Mouse (Mus musculus): Measurements from ENCODE around the gene Ppp6r2.

The Ppp6r2 gene

GRCm38 (mm10) chr15:89210915-89211715 is at the start of gene Ppp6r2:
Gene Ppp6r2 (plus strand): TSS chr15:89211553.
- in situ Hi-C loops (cut with MboI; ENCODE audit: low pct_unique_long_range_greater_than_20kb in 1 of 2, low sequenced_read_pairs in 2 of 2, unreplicated experiment in 1 of 2), result no loop called here

GRCm38 (mm10) chr15:89165478-89165877 is 45.9 kb upstream of the Ppp6r2 start:
- in situ Hi-C loops (cut with MboI; ENCODE audit: low pct_unique_long_range_greater_than_20kb in 1 of 2, low sequenced_read_pairs in 2 of 2, unreplicated experiment in 1 of 2), result no loop called here

- in situ Hi-C loops (cut with MboI; ENCODE audit: low pct_unique_long_range_greater_than_20kb in 1 of 2, low sequenced_read_pairs in 2 of 2, unreplicated experiment in 1 of 2), result no loop called here
Observed at GRCm38 (mm10) chr15:89168922-89169321, 42.4 kb upstream of the Ppp6r2 start.

- in situ Hi-C loops (cut with MboI; ENCODE audit: low pct_unique_long_range_greater_than_20kb in 1 of 2, low sequenced_read_pairs in 2 of 2, unreplicated experiment in 1 of 2), result no loop called here
Observed at GRCm38 (mm10) chr15:89169431-89169830, 41.9 kb upstream of the Ppp6r2 start.

GRCm38 (mm10) chr15:89170102-89170501 is 41.3 kb upstream of the Ppp6r2 start:
- in situ Hi-C loops (cut with MboI; ENCODE audit: low pct_unique_long_range_greater_than_20kb in 1 of 2, low sequenced_read_pairs in 2 of 2, unreplicated experiment in 1 of 2), result no loop called here

- in situ Hi-C loops (cut with MboI; ENCODE audit: low pct_unique_long_range_greater_than_20kb in 1 of 2, low sequenced_read_pairs in 2 of 2, unreplicated experiment in 1 of 2), result no loop called here
Observed at GRCm38 (mm10) chr15:89171526-89172051, 39.8 kb upstream of the Ppp6r2 start.

GRCm38 (mm10) chr15:89172276-89172935 is 38.9 kb upstream of the Ppp6r2 start:
- in situ Hi-C loops (cut with MboI; ENCODE audit: low pct_unique_long_range_greater_than_20kb in 1 of 2, low sequenced_read_pairs in 2 of 2, unreplicated experiment in 1 of 2), result no loop called here

- in situ Hi-C loops (cut with MboI; ENCODE audit: low pct_unique_long_range_greater_than_20kb in 1 of 2, low sequenced_read_pairs in 2 of 2, unreplicated experiment in 1 of 2), result no loop called here
Observed at GRCm38 (mm10) chr15:89173024-89173905, 38.1 kb upstream of the Ppp6r2 start.

GRCm38 (mm10) chr15:89173906-89174214 is 37.5 kb upstream of the Ppp6r2 start:
- in situ Hi-C loops (cut with MboI; ENCODE audit: low pct_unique_long_range_greater_than_20kb in 1 of 2, low sequenced_read_pairs in 2 of 2, unreplicated experiment in 1 of 2), result no loop called here

- in situ Hi-C loops (cut with MboI; ENCODE audit: low pct_unique_long_range_greater_than_20kb in 1 of 2, low sequenced_read_pairs in 2 of 2, unreplicated experiment in 1 of 2), result no loop called here
Observed at GRCm38 (mm10) chr15:89174889-89175339, 36.4 kb upstream of the Ppp6r2 start.

- in situ Hi-C loops (cut with MboI; ENCODE audit: low pct_unique_long_range_greater_than_20kb in 1 of 2, low sequenced_read_pairs in 2 of 2, unreplicated experiment in 1 of 2), result no loop called here
Observed at GRCm38 (mm10) chr15:89175411-89176155, 35.8 kb upstream of the Ppp6r2 start.

- in situ Hi-C loops (cut with MboI; ENCODE audit: low pct_unique_long_range_greater_than_20kb in 1 of 2, low sequenced_read_pairs in 2 of 2, unreplicated experiment in 1 of 2), result no loop called here
Observed at GRCm38 (mm10) chr15:89177121-89177520, 34.2 kb upstream of the Ppp6r2 start.

- in situ Hi-C loops (cut with MboI; ENCODE audit: low pct_unique_long_range_greater_than_20kb in 1 of 2, low sequenced_read_pairs in 2 of 2, unreplicated experiment in 1 of 2), result no loop called here
Observed at GRCm38 (mm10) chr15:89177576-89178259, 33.6 kb upstream of the Ppp6r2 start.

- in situ Hi-C loops (cut with MboI; ENCODE audit: low pct_unique_long_range_greater_than_20kb in 1 of 2, low sequenced_read_pairs in 2 of 2, unreplicated experiment in 1 of 2), result no loop called here
Observed at GRCm38 (mm10) chr15:89178260-89178860, 33.0 kb upstream of the Ppp6r2 start.

- in situ Hi-C loops (cut with MboI; ENCODE audit: low pct_unique_long_range_greater_than_20kb in 1 of 2, low sequenced_read_pairs in 2 of 2, unreplicated experiment in 1 of 2), result no loop called here
Observed at GRCm38 (mm10) chr15:89178954-89179629, 32.3 kb upstream of the Ppp6r2 start.

GRCm38 (mm10) chr15:89179630-89179964 is 31.8 kb upstream of the Ppp6r2 start:
- in situ Hi-C loops (cut with MboI; ENCODE audit: low pct_unique_long_range_greater_than_20kb in 1 of 2, low sequenced_read_pairs in 2 of 2, unreplicated experiment in 1 of 2), result no loop called here

GRCm38 (mm10) chr15:89180081-89180541 is 31.2 kb upstream of the Ppp6r2 start:
- in situ Hi-C loops (cut with MboI; ENCODE audit: low pct_unique_long_range_greater_than_20kb in 1 of 2, low sequenced_read_pairs in 2 of 2, unreplicated experiment in 1 of 2), result no loop called here

Data from mouse embryonic stem cell (cell line).